Mouse (Mus musculus) liver, postnatal 0 days (tissue): ENCODE measurements around the gene Kif5c.

Experiments
- CTCF ChIP-seq: sonication (generic); IDR thresholded peaks from 2 replicates; pipeline ENCODE4 v1.5.1; 2016; ENCODE audit warnings: antibody characterized with exemption, low read depth
- EP300 ChIP-seq: IDR thresholded peaks from 2 replicates; pipeline ENCODE4 v1.6.1; 2016; ENCODE audit warnings: antibody characterized with exemption, low read depth, mild to moderate bottlenecking

- no peak for TF ChIP-seq CTCF
- TF ChIP-seq EP300: no peak
Measured at GRCm38 (mm10) chr2:49739046-49739445, 119.9 kb downstream of the Kif5c start.
